Mouse (Mus musculus) limb, embryonic 13.5 days (tissue): Measurements from ENCODE around the gene Arhgef19. TPM values are rescaled to one million over a fixed set of nuclear protein-coding genes. Genes with fewer than 3 reads are reported as not detected.

Experiments
- ATAC-seq: fragments of 200-750 bp; cut with Nextera tagmentation; 2 replicates; pipeline ENCODE4 v1.8.0; 2017; ENCODE audit warnings: low read depth, moderate number of reproducible peaks, moderate TSS enrichment; ENCODE audit not compliant: low FRiP score
- H3K27ac ChIP-seq: fragments of 300-500 bp; sonication (generic); 2 replicates; pipeline ENCODE4 v1.5.1; 2015; ENCODE audit warnings: inconsistent platforms, mild to moderate bottlenecking, moderate library complexity
- H3K27me3 ChIP-seq: fragments of 300-500 bp; sonication (generic); 2 replicates; pipeline ENCODE4 v1.6.1; 2015; ENCODE audit warnings: mild to moderate bottlenecking, inconsistent platforms
- H3K36me3 ChIP-seq: fragments of 300-500 bp; sonication (generic); 2 replicates; pipeline ENCODE4 v1.6.1; 2015; ENCODE audit warnings: inconsistent platforms, mild to moderate bottlenecking, moderate library complexity
- H3K4me1 ChIP-seq: fragments of 300-500 bp; sonication (generic); 2 replicates; pipeline ENCODE4 v1.6.1; 2015; ENCODE audit warnings: inconsistent platforms
- H3K4me2 ChIP-seq: fragments of 300-500 bp; sonication (generic); replicated peaks from 2 replicates; pipeline ENCODE4 v1.6.1; 2015; ENCODE audit warnings: inconsistent platforms, mild to moderate bottlenecking, moderate library complexity
- H3K4me3 ChIP-seq: fragments of 300-500 bp; sonication (generic); 2 replicates; pipeline ENCODE4 v1.5.1; 2015; ENCODE audit warnings: moderate library complexity, mild to moderate bottlenecking, inconsistent platforms
- H3K9ac ChIP-seq: fragments of 300-500 bp; sonication (generic); 2 replicates; pipeline ENCODE4 v1.6.1; 2015; ENCODE audit warnings: mild to moderate bottlenecking, inconsistent platforms
- H3K9me3 ChIP-seq: fragments of 300-500 bp; sonication (generic); 2 replicates; pipeline ENCODE4 v1.6.1; 2016; ENCODE audit warnings: inconsistent platforms
- WGBS: fragments of 180-500 bp; shearing (Covaris S2); methylation state at CpG from one replicate; pipeline ENCODE4 v1.1.7; 2015; 5-methylcytosine and 5-hydroxymethylcytosine counted together
- polyA plus RNA-seq: library from polyadenylated mRNA; unstranded; fragments of >200 nt; fragmentation: Nextera tagmentation; extraction: Ambion mirVana; gene quantifications from 2 replicates; pipeline ENCODE4 v1.2.1, GENCODE M21; 2015

Gene Arhgef19
- polyA plus RNA-seq, 1 experiment from 2014 or later, result 10.9 TPM

DNA sequence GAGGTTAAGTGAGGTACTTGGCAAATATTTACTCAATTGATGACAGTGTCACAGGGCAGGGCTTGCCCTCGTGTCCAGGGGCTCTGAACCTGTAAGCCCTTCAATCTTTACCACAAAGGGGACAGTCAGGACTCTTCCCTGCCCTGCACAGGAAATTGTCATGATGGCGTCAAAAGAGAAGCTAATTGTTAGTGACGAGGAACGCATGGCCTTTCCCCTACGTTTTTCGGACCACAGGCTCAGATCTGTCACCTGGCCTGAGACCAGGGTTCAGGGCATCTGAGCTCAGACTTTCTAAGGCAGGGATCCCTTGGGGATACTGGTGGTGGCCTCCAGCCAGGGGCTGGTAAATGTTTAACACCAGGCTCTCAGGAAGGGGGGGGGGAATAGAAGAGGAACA lies 41.9 kb downstream of the Arhgef19 start:
- no peak overlapping the region for H3K27ac ChIP-seq
- H3K27me3 ChIP-seq, result peaks cover 8% of the 10 kb centered on the region
- 22% methylated on average over 6 of the region's 6 CpGs for WGBS
- no peak for ATAC-seq
- H3K9ac ChIP-seq, result no peak overlapping the region
- H3K4me3 ChIP-seq, result no peak overlapping the region
- H3K4me1 ChIP-seq, result peaks cover 37% of the 10 kb centered on the region
- H3K9me3 ChIP-seq, result no peaks in the 10 kb centered on the region
- no peaks in the 10 kb centered on the region for H3K36me3 ChIP-seq
- H3K4me2 ChIP-seq, result no peak overlapping the region

DNA sequence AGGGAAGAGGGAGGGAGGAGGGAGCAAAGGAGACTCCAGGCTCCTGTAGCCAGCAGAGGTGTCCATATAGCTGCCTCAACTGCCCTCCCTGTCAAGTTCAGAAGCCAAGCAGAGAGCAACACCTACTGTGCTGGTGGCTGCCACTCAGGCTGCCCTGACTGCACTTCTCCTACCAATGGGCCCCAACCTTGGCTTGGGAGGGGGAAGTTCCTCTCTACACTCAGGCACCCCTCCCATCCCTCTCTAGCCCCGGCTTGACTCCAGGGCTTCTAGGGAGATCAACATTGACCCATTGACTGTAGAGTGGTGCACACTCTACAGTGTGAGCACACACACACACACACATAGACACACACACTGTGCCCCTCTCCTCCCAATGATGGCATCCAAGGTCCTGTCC lies 42.3 kb downstream of the Arhgef19 start:
- Histone ChIP-seq H3K36me3 (no peaks in the 10 kb centered on the region), H3K27ac (no peak overlapping the region; the same call in 1 of the 2 replicates), H3K9ac (no peak overlapping the region), H3K9me3 (no peaks in the 10 kb centered on the region), H3K4me3 (no peak overlapping the region), H3K4me2 (no peak overlapping the region), H3K4me1 (peaks cover 39% of the 10 kb centered on the region), H3K27me3 (peaks cover 10% of the 10 kb centered on the region)
- ATAC-seq, result no peak
- 60% methylated on average over 1 of the region's 1 CpGs for WGBS

DNA sequence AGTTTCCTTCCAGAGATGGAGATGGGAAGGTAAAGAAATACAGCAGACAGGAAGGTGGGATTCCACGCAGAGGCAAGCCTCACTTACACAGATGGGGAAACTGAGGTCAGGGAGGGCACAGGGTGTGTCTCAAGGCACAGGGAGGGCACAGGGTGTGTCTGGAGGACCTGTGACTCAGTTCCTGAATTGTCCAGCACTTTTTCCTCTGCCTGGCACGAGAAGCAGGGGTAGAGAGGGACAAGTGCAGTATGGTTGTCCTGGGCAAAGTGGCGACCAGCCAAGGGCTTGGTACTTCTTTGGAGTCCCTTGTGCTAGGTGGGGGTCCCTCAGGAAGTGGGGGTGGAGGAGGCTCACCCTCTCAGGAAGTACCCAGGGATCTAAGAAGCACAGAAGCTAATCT lies 42.8 kb downstream of the Arhgef19 start:
- Histone ChIP-seq H3K27me3 (peaks cover 14% of the 10 kb centered on the region), H3K27ac (no peak overlapping the region; the same call in 1 of the 2 replicates), H3K9me3 (no peaks in the 10 kb centered on the region), H3K4me3 (no peak overlapping the region), H3K9ac (no peak overlapping the region), H3K4me2 (no peak overlapping the region), H3K36me3 (no peaks in the 10 kb centered on the region), H3K4me1 (peaks cover 44% of the 10 kb centered on the region)
- 58% methylated on average over 3 of the region's 3 CpGs for WGBS
- no peak for ATAC-seq

DNA sequence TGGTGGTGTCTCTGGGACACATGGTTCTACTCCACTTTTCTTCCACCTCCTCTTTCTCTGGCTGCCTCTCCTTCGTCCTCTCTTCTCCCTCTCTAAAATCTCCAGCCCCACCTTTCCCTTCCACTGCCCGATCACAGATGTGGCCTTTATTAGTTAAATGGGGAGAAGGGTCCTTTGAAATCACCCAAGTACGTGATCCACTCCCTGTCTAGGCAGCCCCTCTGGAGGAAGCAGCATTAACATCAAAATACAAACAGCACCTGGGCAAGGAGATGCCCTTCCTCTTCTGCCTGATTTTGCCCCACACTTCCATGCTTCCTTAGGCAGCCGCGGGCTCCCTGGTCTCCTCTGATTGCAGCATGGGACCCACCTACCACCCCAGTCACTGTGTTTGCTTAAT lies 43.3 kb downstream of the Arhgef19 start:
- Histone ChIP-seq H3K4me2 (no peak overlapping the region), H3K9ac (no peak overlapping the region), H3K27me3 (peaks cover 18% of the 10 kb centered on the region), H3K4me3 (no peak overlapping the region), H3K4me1 (peaks cover 46% of the 10 kb centered on the region), H3K9me3 (no peaks in the 10 kb centered on the region), H3K36me3 (no peaks in the 10 kb centered on the region), H3K27ac (no peak overlapping the region)
- no peak for ATAC-seq
- WGBS, result 39% methylated on average over 5 of the region's 5 CpGs

DNA sequence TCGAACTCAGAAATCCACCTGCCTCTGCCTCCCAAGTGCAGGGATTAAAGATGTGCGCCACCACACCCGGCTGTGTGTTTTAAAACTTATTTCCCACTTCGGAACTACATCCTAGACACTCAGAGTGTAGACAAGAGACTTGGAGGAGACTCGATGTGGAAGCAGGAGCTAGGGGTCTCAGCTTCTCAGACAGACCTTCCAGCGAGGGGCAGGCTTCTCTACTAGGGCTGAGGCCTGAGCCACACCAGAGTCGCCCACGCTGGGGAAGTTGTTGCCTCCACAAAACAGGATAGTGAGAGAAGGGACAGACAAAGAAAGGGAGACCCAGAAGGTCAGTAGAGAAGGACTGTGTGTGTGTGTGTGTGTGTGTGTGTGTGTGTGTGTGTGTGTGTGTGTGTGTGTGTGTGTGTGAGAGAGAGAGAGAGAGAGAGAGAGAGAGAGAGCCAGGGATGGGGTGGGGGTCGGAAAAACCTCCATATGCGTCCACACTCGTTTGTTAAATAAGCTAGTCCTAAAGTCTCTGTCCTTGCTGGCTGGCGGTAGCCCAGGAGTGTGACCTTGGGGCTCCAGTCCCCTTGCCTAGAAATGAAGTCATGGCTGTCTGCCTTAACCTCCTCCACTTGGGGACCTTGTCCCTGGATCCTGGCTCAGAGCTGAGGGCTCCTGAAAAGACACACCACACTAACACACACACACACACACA lies 44.0 kb downstream of the Arhgef19 start:
- H3K27ac ChIP-seq, result no peak overlapping the region
- H3K4me2 ChIP-seq, result no peak overlapping the region

DNA sequence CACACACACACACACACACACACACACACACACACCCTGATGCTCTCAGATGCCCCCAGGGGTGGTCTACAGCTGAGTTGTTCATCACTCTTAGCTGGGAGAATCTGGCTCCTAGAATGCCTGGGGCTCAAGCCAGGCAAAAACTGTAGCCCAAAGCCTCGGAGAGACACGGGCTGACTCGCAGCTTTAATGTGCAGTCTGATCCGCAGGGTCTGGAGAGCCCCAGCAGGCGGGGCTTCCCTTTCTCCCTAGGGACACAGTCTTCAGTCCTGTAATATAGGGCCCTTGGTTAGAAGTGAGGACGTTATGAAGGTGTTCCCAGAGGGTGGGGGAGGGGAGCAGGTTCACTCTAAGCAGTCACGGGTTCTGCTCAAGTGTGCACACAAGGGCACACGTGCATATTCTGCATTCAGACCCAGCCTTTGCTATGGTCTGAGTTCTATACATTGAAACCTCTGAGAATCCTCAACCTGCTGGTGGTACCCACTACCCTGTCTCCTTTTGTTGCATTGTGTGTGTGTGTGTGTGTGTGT lies 44.6 kb downstream of the Arhgef19 start:
- Histone ChIP-seq H3K4me1 (peaks cover 50% of the 10 kb centered on the region), H3K4me3 (no peak overlapping the region), H3K27ac (no peak overlapping the region), H3K4me2 (no peak overlapping the region), H3K36me3 (no peaks in the 10 kb centered on the region), H3K9ac (no peak overlapping the region), H3K9me3 (no peaks in the 10 kb centered on the region), H3K27me3 (peaks cover 27% of the 10 kb centered on the region)
- 21% methylated on average over 8 of the region's 8 CpGs for WGBS
- ATAC-seq, result no peak

More for the DNA sequence above, 44.0 kb downstream of the Arhgef19 start:
- H3K9ac ChIP-seq, result no peak overlapping the region
- 60% methylated on average over 11 of the region's 12 CpGs for WGBS
- H3K4me1 ChIP-seq, result peaks cover 46% of the 10 kb centered on the region
- no peaks in the 10 kb centered on the region for H3K9me3 ChIP-seq
- no peaks in the 10 kb centered on the region for H3K36me3 ChIP-seq
- H3K27me3 ChIP-seq, result peaks cover 25% of the 10 kb centered on the region
- ATAC-seq, result no peak
- no peak overlapping the region for H3K4me3 ChIP-seq

DNA sequence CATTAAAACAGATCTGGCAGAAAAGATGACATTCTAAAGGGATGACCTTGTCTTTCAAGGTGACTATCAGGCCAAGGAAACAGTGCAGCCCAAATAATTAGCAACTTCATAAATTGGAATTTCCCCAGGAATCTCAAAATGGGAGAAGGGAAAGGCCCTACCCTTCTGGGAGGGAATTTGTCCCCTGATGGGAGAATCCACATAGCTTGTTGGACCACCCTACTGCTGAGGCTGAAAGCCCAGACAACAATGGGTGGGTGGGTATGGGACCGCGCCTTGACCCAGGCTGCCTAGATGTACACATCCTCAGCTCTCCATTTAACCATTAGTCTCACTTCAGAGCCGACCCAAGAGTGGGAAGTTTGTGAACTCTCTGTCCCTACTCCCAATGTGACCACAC lies 45.2 kb downstream of the Arhgef19 start:
- no peak overlapping the region for H3K4me3 ChIP-seq
- H3K4me1 ChIP-seq, result peaks cover 54% of the 10 kb centered on the region
- no peaks in the 10 kb centered on the region for H3K9me3 ChIP-seq
- 86% methylated on average over 3 of the region's 3 CpGs for WGBS
- no peak overlapping the region for H3K27ac ChIP-seq
- H3K36me3 ChIP-seq, result no peaks in the 10 kb centered on the region
- H3K4me2 ChIP-seq, result no peak overlapping the region
- H3K27me3 ChIP-seq, result peaks cover 27% of the 10 kb centered on the region
- ATAC-seq, result no peak
- no peak overlapping the region for H3K9ac ChIP-seq

DNA sequence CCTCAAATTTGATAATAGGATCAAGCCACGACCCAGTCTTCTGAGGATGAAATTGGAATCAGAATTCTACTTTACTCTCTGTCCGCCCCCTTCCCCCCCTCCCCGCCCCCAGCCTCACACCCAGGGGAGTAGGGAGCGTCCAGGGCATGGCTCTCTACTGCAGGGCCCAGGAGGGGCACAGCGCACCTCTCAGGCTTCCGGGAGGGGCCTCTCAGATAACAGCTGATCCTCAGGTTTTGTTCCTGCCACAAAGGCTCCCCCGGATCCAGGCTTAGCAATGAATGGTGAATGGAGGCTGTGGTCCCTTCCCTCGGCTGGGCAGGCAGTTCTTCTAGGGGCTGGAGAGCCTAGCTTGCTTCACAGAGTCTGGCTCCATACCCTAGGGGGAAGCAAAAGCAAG lies 45.8 kb downstream of the Arhgef19 start:
- H3K27ac ChIP-seq, result no peak overlapping the region
- H3K27me3 ChIP-seq, result peaks cover 27% of the 10 kb centered on the region
- H3K36me3 ChIP-seq, result no peaks in the 10 kb centered on the region
- H3K4me3 ChIP-seq, result no peak overlapping the region
- no peak for ATAC-seq
- peaks cover 54% of the 10 kb centered on the region for H3K4me1 ChIP-seq
- H3K9me3 ChIP-seq, result no peaks in the 10 kb centered on the region
- H3K9ac ChIP-seq, result no peak overlapping the region
- no peak overlapping the region for H3K4me2 ChIP-seq
- 27% methylated on average over 7 of the region's 8 CpGs for WGBS

DNA sequence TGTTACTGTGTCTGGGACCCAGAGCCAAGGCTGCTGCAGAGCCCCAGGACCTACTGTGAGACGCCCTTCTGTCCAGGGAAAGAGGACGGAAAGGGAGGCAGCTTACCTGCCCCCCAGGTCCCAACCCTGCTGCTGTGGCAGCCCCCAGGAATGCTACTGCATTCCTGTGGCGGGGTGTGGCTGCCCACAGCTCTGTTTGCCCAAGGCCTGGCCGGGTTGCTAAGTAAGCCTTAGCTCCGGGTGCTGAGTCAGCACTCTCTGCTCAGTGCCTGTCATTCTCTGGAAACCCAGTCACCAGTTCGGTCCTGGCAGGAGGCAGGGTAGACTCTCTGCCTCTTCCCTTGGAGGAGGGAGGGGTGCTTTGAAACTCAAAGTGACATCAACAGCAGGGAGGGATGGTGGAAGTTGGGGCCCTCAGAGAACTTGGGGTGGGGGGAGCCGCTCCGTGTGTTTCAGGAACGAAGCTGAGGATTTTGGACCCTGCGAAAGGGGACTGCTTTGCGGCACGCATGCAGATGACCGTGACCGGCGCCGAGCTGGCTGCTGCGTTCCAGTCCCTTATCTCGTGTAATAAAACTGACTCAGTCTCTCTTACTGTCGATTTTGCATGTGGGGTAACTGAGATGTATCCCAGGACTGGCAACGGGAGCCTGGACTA lies 47.7 kb downstream of the Arhgef19 start:
- no peak overlapping the region for H3K27ac ChIP-seq
- no peaks in the 10 kb centered on the region for H3K9me3 ChIP-seq
- peak overlapping the region; percentile 33 for H3K4me2 ChIP-seq
- 9% methylated on average over 20 of the region's 20 CpGs for WGBS
- peaks cover 36% of the 10 kb centered on the region for H3K27me3 ChIP-seq
- H3K36me3 ChIP-seq, result no peaks in the 10 kb centered on the region
- H3K9ac ChIP-seq, result no peak overlapping the region
- H3K4me3 ChIP-seq, result no peak overlapping the region
- ATAC-seq, result peak; percentile 54; the same call in 1 of the 2 replicates
- peaks cover 55% of the 10 kb centered on the region for H3K4me1 ChIP-seq

DNA sequence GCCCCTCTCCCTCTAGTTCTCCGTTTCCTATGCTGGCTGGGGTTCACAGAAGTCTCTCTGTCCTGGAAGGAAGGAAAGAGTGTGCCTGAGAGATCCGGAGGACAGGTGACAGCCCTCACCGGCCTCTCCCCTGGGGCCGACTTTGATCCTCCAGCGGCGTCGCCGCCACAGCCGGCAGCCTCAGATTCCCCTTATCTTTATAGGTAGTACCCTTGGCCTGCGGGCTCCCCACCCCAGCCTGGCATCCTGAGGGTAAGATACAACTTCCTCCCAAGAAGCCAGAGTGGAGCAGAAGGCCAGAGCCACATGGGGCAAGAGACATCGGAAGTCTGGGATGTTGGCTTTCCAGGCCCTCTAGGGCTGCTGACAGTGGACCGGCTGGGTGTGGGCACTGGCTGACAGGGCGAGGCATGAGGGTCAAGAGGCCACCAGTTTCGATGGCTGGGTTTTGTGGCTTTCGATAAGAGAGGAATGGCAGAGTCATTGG lies 48.3 kb downstream of the Arhgef19 start:
- Histone ChIP-seq H3K9me3 (no peaks in the 10 kb centered on the region), H3K4me2 (peak overlapping the region; percentile 33), H3K27ac (no peak overlapping the region), H3K4me1 (peaks cover 55% of the 10 kb centered on the region), H3K36me3 (no peaks in the 10 kb centered on the region), H3K9ac (no peak overlapping the region; the same call in 1 of the 2 replicates), H3K4me3 (no peak overlapping the region), H3K27me3 (peaks cover 42% of the 10 kb centered on the region)
- no peak for ATAC-seq
- 12% methylated on average over 15 of the region's 15 CpGs for WGBS

DNA sequence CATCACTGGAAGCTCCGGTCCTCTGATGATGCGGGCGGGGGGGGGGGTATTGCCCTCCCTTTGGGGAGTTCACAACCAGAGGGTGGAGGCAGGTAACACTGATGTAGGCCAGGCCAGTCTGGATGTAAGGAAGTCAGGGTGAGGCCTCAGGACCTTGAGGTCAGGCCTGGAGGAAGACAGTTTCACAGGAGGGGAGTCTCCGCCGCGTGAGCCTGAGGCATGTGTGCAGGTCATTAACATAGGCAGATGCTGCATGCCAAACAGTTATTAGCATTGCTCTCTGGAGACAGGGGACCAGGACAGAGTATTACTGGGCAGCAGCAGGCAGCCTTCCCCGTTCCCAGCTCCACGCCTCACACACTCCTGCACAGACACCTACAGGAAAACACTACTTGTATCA lies 48.9 kb downstream of the Arhgef19 start:
- 36% methylated on average over 8 of the region's 8 CpGs for WGBS
- H3K4me2 ChIP-seq, result no peak overlapping the region
- peaks cover 45% of the 10 kb centered on the region for H3K27me3 ChIP-seq
- no peak overlapping the region for H3K4me3 ChIP-seq
- no peaks in the 10 kb centered on the region for H3K36me3 ChIP-seq
- H3K4me1 ChIP-seq, result peaks cover 52% of the 10 kb centered on the region
- no peak for ATAC-seq
- H3K9ac ChIP-seq, result no peak overlapping the region
- no peak overlapping the region for H3K27ac ChIP-seq
- H3K9me3 ChIP-seq, result no peaks in the 10 kb centered on the region

DNA sequence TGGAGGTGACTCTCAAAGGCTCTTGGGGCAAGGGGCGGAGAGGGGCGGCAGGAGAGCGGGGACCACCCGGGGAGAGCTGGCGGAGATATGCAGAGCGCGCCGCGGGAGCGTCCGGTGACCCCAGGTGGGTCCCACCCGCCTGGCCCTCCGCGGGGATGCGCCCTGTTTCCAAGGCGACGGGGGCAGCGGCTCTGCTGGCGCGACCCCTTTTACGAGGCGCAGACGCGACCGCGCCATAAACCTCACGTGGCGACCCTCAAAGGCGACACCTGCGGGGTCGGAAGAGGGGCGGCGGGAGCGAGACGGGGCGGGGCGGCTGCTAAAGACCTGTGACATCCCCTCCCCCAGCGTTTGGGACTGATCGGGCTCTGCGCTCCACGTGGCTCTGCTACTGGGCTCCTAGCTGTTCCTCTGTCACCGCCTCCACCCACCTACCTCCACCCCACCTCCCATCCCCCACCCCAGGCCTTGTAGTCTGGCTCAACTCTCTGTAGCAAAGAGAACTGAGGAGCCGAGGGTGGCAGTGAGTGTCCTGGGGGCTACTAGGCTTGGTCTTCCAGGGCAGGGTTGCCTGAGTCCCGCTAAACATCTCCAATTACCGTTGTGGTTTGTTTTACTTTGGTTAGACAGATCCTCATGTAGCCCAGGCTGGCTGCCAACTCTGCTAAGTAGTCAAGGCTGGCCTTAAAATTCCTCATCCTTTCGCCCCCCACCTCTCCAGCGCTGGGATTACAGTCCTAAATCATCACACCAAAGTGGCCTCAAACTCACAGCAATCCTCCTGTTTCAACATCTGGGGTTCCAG lies 52.5 kb downstream of the Arhgef19 start:
- no peak overlapping the region for H3K27ac ChIP-seq
- no peaks in the 10 kb centered on the region for H3K36me3 ChIP-seq
- no peak for ATAC-seq
- peak overlapping the region; percentile 19; the same call in 1 of the 2 replicates for H3K9ac ChIP-seq
- no peaks in the 10 kb centered on the region for H3K9me3 ChIP-seq
- H3K4me2 ChIP-seq, result peak overlapping the region; percentile 80
- H3K27me3 ChIP-seq, result peaks cover 52% of the 10 kb centered on the region
- peaks cover 59% of the 10 kb centered on the region for H3K4me1 ChIP-seq
- WGBS, result 1% methylated on average over 43 of the region's 47 CpGs
- H3K4me3 ChIP-seq, result peak overlapping the region; percentile 38
